Mouse (Mus musculus) stomach, embryonic 16.5 days (tissue): ENCODE measurements around the gene Smim15. TPM values are rescaled to one million over a fixed set of nuclear protein-coding genes. Genes with fewer than 3 reads are reported as not detected.

Experiments
- ATAC-seq: fragments of 200-750 bp; cut with Nextera tagmentation; 2 replicates; pipeline ENCODE4 v1.8.0; 2017; ENCODE audit warnings: moderate number of reproducible peaks, moderate TSS enrichment; ENCODE audit not compliant: insufficient read depth, low FRiP score
- H3K27ac ChIP-seq: fragments of 300-500 bp; sonication (generic); 2 replicates; pipeline ENCODE4 v1.5.1; 2014; ENCODE audit warnings: low read length
- H3K27me3 ChIP-seq: fragments of 300-500 bp; sonication (generic); 2 replicates; pipeline ENCODE4 v1.6.1; 2014; ENCODE audit warnings: low read length, control low read depth, mixed read lengths; ENCODE audit not compliant: control insufficient read depth, insufficient read depth
- H3K36me3 ChIP-seq: fragments of 300-500 bp; sonication (generic); 2 replicates; pipeline ENCODE4 v1.6.1; 2014; ENCODE audit warnings: low read length; ENCODE audit not compliant: control insufficient read depth, insufficient read depth
- H3K4me1 ChIP-seq: fragments of 300-500 bp; sonication (generic); 2 replicates; pipeline ENCODE4 v1.6.1; 2014; ENCODE audit warnings: low read length, control low read depth, mixed read lengths; ENCODE audit not compliant: control insufficient read depth, insufficient read depth
- H3K4me2 ChIP-seq: fragments of 300-500 bp; sonication (generic); 2 replicates; pipeline ENCODE4 v1.6.1; 2014; ENCODE audit warnings: low read depth, low read length, mixed read lengths
- H3K4me3 ChIP-seq: fragments of 300-500 bp; sonication (generic); replicated peaks from 2 replicates; pipeline ENCODE4 v1.5.1; 2014; ENCODE audit warnings: mild to moderate bottlenecking, low read length
- H3K9ac ChIP-seq: fragments of 300-500 bp; sonication (generic); 2 replicates; pipeline ENCODE4 v1.6.1; 2014; ENCODE audit warnings: low read length
- H3K9me3 ChIP-seq: fragments of 300-500 bp; sonication (generic); replicated peaks from 2 replicates; pipeline ENCODE4 v1.6.1; 2016; ENCODE audit warnings: low read length, control low read depth; ENCODE audit not compliant: control insufficient read depth
- WGBS: fragments of 180-500 bp; shearing (Covaris S2); extraction: QIAGEN DNeasy Blood & Tissue Kit; methylation state at CpG from one replicate; pipeline ENCODE4 v1.1.7; 2014; 5-methylcytosine and 5-hydroxymethylcytosine counted together
- polyA plus RNA-seq: library from polyadenylated mRNA; unstranded; fragments of >200 nt; fragmentation: Nextera tagmentation; extraction: Ambion mirVana; gene quantifications from 2 replicates; pipeline ENCODE4 v1.2.1, GENCODE M21; 2015

Smim15 gene
- polyA plus RNA-seq, 1 experiment from 2014 or later, result 64.4 TPM

- H3K36me3 ChIP-seq, result no peaks in the 10 kb centered on the region
- no peak overlapping the region for H3K9ac ChIP-seq
- no peaks in the 10 kb centered on the region for H3K27me3 ChIP-seq
- ATAC-seq, result no peak
- no peaks in the 10 kb centered on the region for H3K4me1 ChIP-seq
- no peak overlapping the region for H3K4me2 ChIP-seq
- no peak overlapping the region for H3K27ac ChIP-seq
- no peaks in the 10 kb centered on the region for H3K9me3 ChIP-seq
- WGBS, result 96% methylated on average over 10 of the region's 10 CpGs
- no peak overlapping the region for H3K4me3 ChIP-seq
These were observed 25.9 kb downstream of the Smim15 start for GRCm38 (mm10) chr13:108070171-108070570.

GRCm38 (mm10) chr13:108077476-108077875, 33.2 kb downstream of the Smim15 start:
- no peak overlapping the region for H3K4me3 ChIP-seq
- H3K4me1 ChIP-seq, result no peaks in the 10 kb centered on the region
- 73% methylated on average over 6 of the region's 6 CpGs for WGBS
- no peak overlapping the region for H3K27ac ChIP-seq
- ATAC-seq, result no peak
- H3K27me3 ChIP-seq, result no peaks in the 10 kb centered on the region
- H3K36me3 ChIP-seq, result no peaks in the 10 kb centered on the region
- H3K9me3 ChIP-seq, result no peaks in the 10 kb centered on the region
- no peak overlapping the region for H3K4me2 ChIP-seq
- no peak overlapping the region for H3K9ac ChIP-seq

GRCm38 (mm10) chr13:108077901-108078300, 33.7 kb downstream of the Smim15 start:
- no peak overlapping the region for H3K4me3 ChIP-seq
- no peaks in the 10 kb centered on the region for H3K27me3 ChIP-seq
- no peaks in the 10 kb centered on the region for H3K9me3 ChIP-seq
- H3K36me3 ChIP-seq, result no peaks in the 10 kb centered on the region
- no peak overlapping the region for H3K4me2 ChIP-seq
- no peaks in the 10 kb centered on the region for H3K4me1 ChIP-seq
- H3K9ac ChIP-seq, result no peak overlapping the region
- no peak for ATAC-seq
- 81% methylated on average over 4 of the region's 4 CpGs for WGBS
- no peak overlapping the region for H3K27ac ChIP-seq

DNA sequence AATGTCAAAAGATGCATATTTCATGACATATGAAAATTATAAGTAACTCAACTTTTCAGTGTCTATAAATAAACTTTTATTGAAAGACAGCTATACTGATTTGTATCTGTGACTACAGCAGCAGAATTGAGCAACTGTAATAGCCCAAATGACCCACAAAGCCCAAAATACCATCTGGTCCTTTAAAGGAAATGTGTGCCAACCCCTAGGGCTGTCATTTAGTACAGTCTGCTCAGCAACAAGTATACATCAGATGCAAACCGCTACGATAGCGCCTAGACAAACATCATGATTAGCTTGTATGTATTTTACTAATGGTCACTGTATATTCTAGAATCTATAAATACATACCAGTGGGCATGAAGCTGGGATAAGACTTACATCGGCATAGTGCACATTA, 39.8 kb downstream of the Smim15 start:
- Histone ChIP-seq H3K4me3 (no peak overlapping the region), H3K4me1 (no peaks in the 10 kb centered on the region), H3K4me2 (no peak overlapping the region), H3K9me3 (no peaks in the 10 kb centered on the region), H3K36me3 (no peaks in the 10 kb centered on the region), H3K27me3 (no peaks in the 10 kb centered on the region), H3K27ac (no peak overlapping the region), H3K9ac (no peak overlapping the region)
- no peak for ATAC-seq
- WGBS, result 86% methylated on average over 4 of the region's 4 CpGs

DNA sequence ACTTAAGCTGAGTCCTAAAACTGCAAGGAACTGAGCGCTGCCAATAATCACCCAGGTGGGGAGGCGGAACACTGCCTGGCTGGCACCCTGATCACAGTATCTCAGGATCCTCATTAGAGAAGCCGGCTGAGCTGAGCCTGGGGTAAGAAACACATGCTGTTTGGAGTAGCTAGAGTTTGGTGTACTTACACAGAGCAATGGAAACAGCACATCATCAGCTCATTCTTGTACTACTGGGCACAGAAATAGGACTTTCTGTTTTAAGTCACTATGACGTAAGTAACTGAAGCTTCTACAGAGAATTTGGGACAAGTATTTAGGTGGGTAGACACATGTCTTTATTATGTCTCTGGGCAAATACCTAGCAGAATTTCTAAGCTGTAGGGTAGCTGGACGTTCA, 41.8 kb downstream of the Smim15 start:
- no peak for ATAC-seq
- H3K4me2 ChIP-seq, result no peak overlapping the region

DNA sequence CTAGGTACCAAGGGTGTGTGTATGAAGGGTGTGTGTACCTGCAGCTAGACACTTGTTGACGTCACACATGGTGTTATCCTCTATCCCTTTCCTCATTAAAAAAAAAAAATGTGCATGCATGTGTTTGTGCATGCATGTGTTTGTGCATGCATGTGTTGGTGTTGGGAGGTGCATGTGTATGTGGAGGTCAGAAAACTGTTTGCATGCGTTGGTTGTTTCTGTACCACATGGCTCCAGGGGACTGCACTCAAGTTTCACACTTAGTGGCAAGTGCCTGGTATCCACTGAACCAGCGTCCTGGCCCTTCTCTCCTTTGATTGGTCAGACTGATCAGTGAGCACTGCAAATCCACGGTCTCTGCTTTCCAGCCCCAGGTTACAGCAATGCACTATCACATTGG, 42.5 kb downstream of the Smim15 start:
- no peak overlapping the region for H3K9ac ChIP-seq
- no peaks in the 10 kb centered on the region for H3K9me3 ChIP-seq
- H3K4me1 ChIP-seq, result no peaks in the 10 kb centered on the region
- no peaks in the 10 kb centered on the region for H3K27me3 ChIP-seq
- H3K36me3 ChIP-seq, result no peaks in the 10 kb centered on the region
- no peak overlapping the region for H3K27ac ChIP-seq
- 69% methylated on average over 4 of the region's 4 CpGs for WGBS
- ATAC-seq, result no peak
- no peak overlapping the region for H3K4me2 ChIP-seq
- H3K4me3 ChIP-seq, result no peak overlapping the region

More for the DNA sequence above, 41.8 kb downstream of the Smim15 start:
- 82% methylated on average over 5 of the region's 5 CpGs for WGBS
- Histone ChIP-seq H3K4me1 (no peaks in the 10 kb centered on the region), H3K9me3 (no peaks in the 10 kb centered on the region), H3K36me3 (no peaks in the 10 kb centered on the region), H3K9ac (no peak overlapping the region), H3K4me3 (no peak overlapping the region), H3K27ac (no peak overlapping the region), H3K27me3 (no peaks in the 10 kb centered on the region)

GRCm38 (mm10) chr13:108092290-108092689, 48.0 kb downstream of the Smim15 start:
- no peak overlapping the region for H3K4me2 ChIP-seq
- no peak overlapping the region for H3K27ac ChIP-seq
- no peaks in the 10 kb centered on the region for H3K4me1 ChIP-seq
- 82% methylated on average over 7 of the region's 7 CpGs for WGBS
- H3K27me3 ChIP-seq, result no peaks in the 10 kb centered on the region
- H3K4me3 ChIP-seq, result no peak overlapping the region
- no peaks in the 10 kb centered on the region for H3K36me3 ChIP-seq
- no peaks in the 10 kb centered on the region for H3K9me3 ChIP-seq
- ATAC-seq, result no peak
- no peak overlapping the region for H3K9ac ChIP-seq

GRCm38 (mm10) chr13:108094681-108095080, 50.4 kb downstream of the Smim15 start:
- Histone ChIP-seq H3K27me3 (no peaks in the 10 kb centered on the region), H3K4me2 (no peak overlapping the region), H3K36me3 (no peaks in the 10 kb centered on the region), H3K27ac (no peak overlapping the region), H3K9ac (no peak overlapping the region), H3K4me1 (no peaks in the 10 kb centered on the region), H3K4me3 (no peak overlapping the region), H3K9me3 (no peaks in the 10 kb centered on the region)
- no peak for ATAC-seq
- WGBS, result 83% methylated on average over 5 of the region's 5 CpGs

DNA sequence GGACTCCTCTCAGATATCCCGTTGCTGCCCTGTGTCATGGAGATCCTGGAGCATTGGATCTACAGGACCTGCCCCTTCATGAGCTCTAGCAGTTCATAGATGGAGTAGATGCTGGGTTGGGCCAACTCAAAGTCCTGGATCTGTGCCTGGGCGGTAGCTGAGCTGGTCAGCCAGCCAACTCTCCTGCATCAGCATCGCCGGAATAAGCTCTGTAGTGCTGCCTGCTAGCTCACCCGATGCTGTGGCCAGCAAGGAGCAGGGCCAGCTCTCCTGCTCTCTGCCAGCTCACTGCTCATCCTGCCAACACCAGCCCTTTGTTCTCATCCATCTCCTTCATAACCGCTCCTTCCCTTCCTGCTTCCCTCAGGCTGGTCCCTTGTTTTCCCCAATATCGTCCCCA, 51.4 kb downstream of the Smim15 start:
- Histone ChIP-seq H3K4me2 (no peak overlapping the region), H3K27ac (no peak overlapping the region), H3K27me3 (no peaks in the 10 kb centered on the region), H3K9ac (no peak overlapping the region), H3K9me3 (no peaks in the 10 kb centered on the region), H3K36me3 (no peaks in the 10 kb centered on the region), H3K4me3 (no peak overlapping the region), H3K4me1 (no peaks in the 10 kb centered on the region)
- whole genome bisulfite sequencing, result 79% methylated on average over 7 of the region's 7 CpGs
- no peak for ATAC-seq

DNA sequence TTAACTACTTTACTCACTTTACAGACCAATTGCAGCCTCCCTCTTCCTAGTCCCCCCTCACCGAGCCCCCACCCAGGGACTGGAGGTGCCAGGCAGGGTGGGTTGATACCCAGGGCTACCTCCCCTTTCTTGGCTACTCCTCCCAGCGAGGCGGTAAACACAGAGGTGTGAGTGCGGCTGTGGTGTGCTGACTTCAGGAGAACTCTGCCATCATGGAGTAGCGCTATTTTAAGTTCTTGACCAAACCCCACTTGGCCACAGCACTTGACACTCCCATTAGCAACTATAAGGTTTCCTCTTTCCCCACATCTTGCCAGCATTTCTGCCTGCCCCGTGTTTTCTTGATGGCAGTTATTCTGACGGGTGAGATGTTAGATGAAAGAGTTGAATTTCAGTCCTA, 52.2 kb downstream of the Smim15 start:
- H3K4me2 ChIP-seq, result no peak overlapping the region
- ATAC-seq, result no peak
- no peaks in the 10 kb centered on the region for H3K27me3 ChIP-seq
- H3K9ac ChIP-seq, result no peak overlapping the region
- no peak overlapping the region for H3K4me3 ChIP-seq
- H3K9me3 ChIP-seq, result no peaks in the 10 kb centered on the region
- no peak overlapping the region for H3K27ac ChIP-seq
- WGBS, result 50% methylated on average over 7 of the region's 7 CpGs
- H3K4me1 ChIP-seq, result no peaks in the 10 kb centered on the region
- H3K36me3 ChIP-seq, result no peaks in the 10 kb centered on the region
